Mouse (Mus musculus) ES-E14 (cell line): ENCODE measurements around the gene Rars. TPM values are rescaled to one million over a fixed set of nuclear protein-coding genes. Genes with fewer than 3 reads are reported as not detected.

Experiments used
- DNase-seq: peaks from one replicate; pipeline ENCODE4 v3.0.0-alpha.2; 2013; ENCODE audit warnings: low read depth, low spot score
- H3K27ac ChIP-seq: 2 replicates; pipeline ENCODE4 v1.5.1; 2012; ENCODE audit warnings: low read depth, mild to moderate bottlenecking, low read length, moderate library complexity, mixed read lengths; ENCODE audit not compliant: poor library complexity, insufficient read depth, severe bottlenecking
- H3K36me3 ChIP-seq: 2 replicates; pipeline ENCODE4 v1.6.1; 2012; ENCODE audit warnings: mild to moderate bottlenecking, low read length, moderate library complexity, mixed read lengths; ENCODE audit not compliant: control insufficient read depth, poor library complexity, insufficient read depth, severe bottlenecking
- H3K4me1 ChIP-seq, 2 experiments: fragments of 150-350 bp in 1 of 2; sonication (generic) in 1 of 2; 2 replicates each; pipeline ENCODE4 v1.6.1; 2012; ENCODE audit warnings: low read length in 2 of 2, mild to moderate bottlenecking in 1 of 2, mixed read lengths in 1 of 2; ENCODE audit not compliant: control insufficient read depth in 2 of 2, insufficient read depth in 2 of 2, poor library complexity in 1 of 2
- H3K4me3 ChIP-seq, 2 experiments: fragments of 150-350 bp in 1 of 2; sonication (generic) in 1 of 2; 2 replicates each; pipeline ENCODE4 v1.5.1; 2012; ENCODE audit warnings: low read length in 2 of 2, low read depth in 1 of 2, mild to moderate bottlenecking in 1 of 2, mixed read lengths in 1 of 2; ENCODE audit not compliant: insufficient read depth in 1 of 2, poor library complexity in 1 of 2, severe bottlenecking in 1 of 2
- H3K9ac ChIP-seq: 2 replicates; pipeline ENCODE4 v1.6.1; 2012; ENCODE audit warnings: low read depth, mild to moderate bottlenecking, low read length, mixed read lengths; ENCODE audit not compliant: poor library complexity, insufficient read depth, severe bottlenecking
- H3K9me3 ChIP-seq: fragments of 150-350 bp; sonication (generic); 2 replicates; pipeline ENCODE4 v1.6.1; 2012; ENCODE audit warnings: low read depth, mild to moderate bottlenecking, low read length; ENCODE audit not compliant: control insufficient read depth, insufficient read depth
- CHD2 ChIP-seq: IDR thresholded peaks from 2 replicates; pipeline ENCODE4 v1.6.1; 2014; ENCODE audit warnings: mild to moderate bottlenecking, low read depth, low read length, inconsistent platforms
- HCFC1 ChIP-seq: IDR thresholded peaks from 2 replicates; pipeline ENCODE4 v1.6.1; 2012; ENCODE audit warnings: low read length, inconsistent platforms, borderline replicate concordance; ENCODE audit not compliant: insufficient read depth
- MAFK ChIP-seq: IDR thresholded peaks from 2 replicates; pipeline ENCODE4 v1.6.1; 2014; ENCODE audit warnings: mild to moderate bottlenecking, low read depth, low read length, inconsistent platforms; ENCODE audit not compliant: insufficient read depth
- ZC3H11A ChIP-seq: IDR thresholded peaks from 2 replicates; pipeline ENCODE4 v1.6.1; 2012; ENCODE audit warnings: low read depth, mild to moderate bottlenecking, inconsistent platforms, low read length, borderline replicate concordance
- ZNF384 ChIP-seq: IDR thresholded peaks from 2 replicates; pipeline ENCODE4 v1.6.1; 2012; ENCODE audit warnings: low read depth, low read length, inconsistent platforms
- in situ Hi-C, 2 experiments: fragments of 600-800 bp; cut with MboI; formaldehyde crosslinking; loops; one replicate each; pipeline ENCODE4 v1.15.1; 2025; ENCODE audit warnings: low sequenced_read_pairs in 2 of 2, inconsistent platforms in 1 of 2; ENCODE audit not compliant: unreplicated experiment in 2 of 2
- total RNA-seq: library from RNA; depleted of rRNA; stranded (reverse); fragments of 300-350 nt; gene quantifications from 2 replicates; pipeline ENCODE4 v1.2.3, GENCODE M21; 2012

The Rars gene
- total RNA-seq, 1 experiment = 156 TPM

- Histone ChIP-seq H3K4me1 (peaks cover 0 to 2% of the 10 kb centered on the region in 2 experiments; a peak in 3 of 4 replicates), H3K36me3 (peaks cover 17% of the 10 kb centered on the region), H3K9ac (no peak overlapping the region), H3K27ac (no peak overlapping the region), H3K9me3 (no peaks in the 10 kb centered on the region), H3K4me3 (no peak overlapping the region)
- DNase-seq = no peak
- TF ChIP-seq ZNF384 (no peak), HCFC1 (no peak), ZC3H11A (no peak), MAFK (no peak), CHD2 (no peak)
- in situ Hi-C loops = no loop called here
Observed at GRCm38 (mm10) chr11:35776452-35776851, 57.9 kb downstream of the Rars start.

- Histone ChIP-seq H3K4me1 (peaks cover 0 to 2% of the 10 kb centered on the region in 2 experiments; a peak in 3 of 4 replicates), H3K36me3 (peaks cover 17% of the 10 kb centered on the region), H3K27ac (no peak overlapping the region), H3K9me3 (no peaks in the 10 kb centered on the region), H3K9ac (no peak overlapping the region), H3K4me3 (no peak overlapping the region)
- in situ Hi-C loops = no loop called here
- DNase-seq = no peak
- TF ChIP-seq MAFK (no peak), HCFC1 (no peak)
Observed at GRCm38 (mm10) chr11:35775606-35776005, 58.7 kb downstream of the Rars start.

- Histone ChIP-seq H3K27ac (no peak overlapping the region), H3K36me3 (no peaks in the 10 kb centered on the region), H3K9ac (no peak overlapping the region; the same call in 1 of the 2 replicates), H3K9me3 (no peaks in the 10 kb centered on the region), H3K4me3 (peak overlapping the region; percentile 95 to 96), H3K4me1 (peaks cover 2 to 5% of the 10 kb centered on the region in 2 experiments)
- DNase-seq = no peak
- TF ChIP-seq ZC3H11A (no peak), ZNF384 (no peak), HCFC1 (no peak), MAFK (no peak), CHD2 (no peak)
- in situ Hi-C loops = no loop called here
Observed at GRCm38 (mm10) chr11:35770741-35771504, 63.4 kb downstream of the Rars start.

- H3K9me3 ChIP-seq = no peaks in the 10 kb centered on the region
- peaks cover 2 to 5% of the 10 kb centered on the region in 2 experiments for H3K4me1 ChIP-seq
- TF ChIP-seq ZC3H11A (no peak), HCFC1 (no peak), CHD2 (no peak), ZNF384 (no peak), MAFK (no peak)
- DNase-seq = peak; percentile 40
- H3K27ac ChIP-seq = peak overlapping the region; percentile 90
- H3K4me3 ChIP-seq = peak overlapping the region; percentile 95 to 96
- in situ Hi-C loops = no loop called here
- H3K36me3 ChIP-seq = no peaks in the 10 kb centered on the region
- H3K9ac ChIP-seq = peak overlapping the region; percentile 97
Observed at GRCm38 (mm10) chr11:35769746-35770437, 64.4 kb downstream of the Rars start.
